Mouse (Mus musculus): ENCODE measurements at regions not wholly inside any gene's neighbourhood (a gene's known extent, or its start where the extent isn't known, plus 50 kb on each side); places are given as distances from the start of the nearest gene placed in this dataset.

DNA sequence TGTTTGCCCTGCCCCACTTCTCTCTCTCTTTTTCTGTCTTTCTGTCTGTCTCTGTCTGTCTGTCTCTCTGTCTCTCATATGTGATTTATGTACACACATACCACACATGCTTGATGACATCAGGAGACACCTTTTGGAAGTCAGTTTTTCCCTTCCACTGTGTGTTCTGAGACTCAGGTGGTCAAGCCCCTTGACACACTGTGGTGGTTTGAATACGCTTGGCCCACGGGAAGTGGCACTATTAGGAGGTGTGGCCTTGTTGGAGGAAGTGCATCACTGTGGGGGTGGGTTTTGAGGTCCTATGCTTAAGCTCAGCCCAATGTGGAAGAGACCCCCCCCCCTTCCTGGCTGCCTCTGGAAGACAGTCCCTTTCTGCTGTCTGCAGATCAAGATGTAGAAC lies 66.1 kb upstream of the Prickle1 start:
- TF ChIP-seq EP300 (IDR thresholded peaks at IDR 0.05; ENCODE audit: insufficient read depth, low read depth, low read length) (no peak), CTCF (IDR thresholded peaks at IDR 0.05; ENCODE audit: low read depth, low read length) (no peak), POLR2A (IDR thresholded peaks at IDR 0.05; ENCODE audit: insufficient read depth, low read length) (no peak)
